Mouse (Mus musculus): ENCODE results near the gene Ccdc114.
"Not testable (repeated sequence)": the region's sequence is repeated elsewhere in the genome, so short reads cannot be mapped to it uniquely, and the experiment has no call there.

The Ccdc114 gene

DNA sequence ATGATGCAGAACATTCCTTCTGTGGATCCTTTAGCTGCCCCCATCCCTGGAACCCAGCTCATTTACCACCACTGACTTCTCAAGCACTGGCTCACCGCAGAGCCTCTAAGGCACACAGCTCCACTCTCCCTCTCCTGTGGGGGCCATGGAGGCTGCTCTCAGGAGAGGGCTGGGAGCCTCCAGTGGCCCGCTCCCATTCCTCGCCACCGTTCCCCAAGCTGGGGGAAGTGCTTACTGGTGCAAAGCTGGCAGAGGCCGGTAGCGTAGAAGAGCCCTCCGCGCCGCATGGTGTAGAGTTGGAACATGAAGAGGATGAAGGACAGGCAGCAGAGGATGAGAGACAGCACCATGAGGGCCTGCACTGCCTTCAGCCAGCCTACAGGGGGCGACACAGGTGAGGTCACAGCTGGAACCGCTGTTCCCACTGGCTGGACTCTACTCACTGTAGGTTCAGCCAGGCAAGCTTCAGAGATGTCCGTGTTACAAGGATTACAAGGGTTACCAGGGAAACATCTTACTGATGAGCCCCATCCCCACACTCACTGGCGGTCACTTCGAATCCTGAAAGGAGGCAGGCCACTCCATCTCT, 4.7 kb upstream of the Ccdc114 start:
- no peak for DNase-seq (ENCODE audit: low read depth)

DNA sequence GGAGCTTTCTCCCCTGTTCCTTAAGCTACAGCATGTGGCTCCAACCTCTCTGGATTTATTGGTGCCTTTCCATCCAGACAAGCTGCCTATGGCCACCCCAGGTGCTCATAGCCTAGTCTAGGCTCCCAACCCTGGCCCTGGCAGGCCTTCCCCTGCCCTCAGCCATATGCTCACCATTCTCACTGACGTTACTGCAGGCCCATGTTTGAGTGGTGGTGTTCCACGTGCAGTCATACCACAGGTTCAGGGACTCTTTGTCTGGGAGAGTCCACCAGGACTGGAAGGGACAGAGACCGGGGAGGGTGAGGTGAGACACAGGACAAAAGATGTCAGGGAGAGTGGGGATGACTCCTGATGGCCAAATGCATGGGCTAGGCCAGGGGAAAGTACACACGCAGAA, 4.1 kb upstream of the Ccdc114 start:
- DNase-seq (ENCODE audit: low read depth) = no peak

DNA sequence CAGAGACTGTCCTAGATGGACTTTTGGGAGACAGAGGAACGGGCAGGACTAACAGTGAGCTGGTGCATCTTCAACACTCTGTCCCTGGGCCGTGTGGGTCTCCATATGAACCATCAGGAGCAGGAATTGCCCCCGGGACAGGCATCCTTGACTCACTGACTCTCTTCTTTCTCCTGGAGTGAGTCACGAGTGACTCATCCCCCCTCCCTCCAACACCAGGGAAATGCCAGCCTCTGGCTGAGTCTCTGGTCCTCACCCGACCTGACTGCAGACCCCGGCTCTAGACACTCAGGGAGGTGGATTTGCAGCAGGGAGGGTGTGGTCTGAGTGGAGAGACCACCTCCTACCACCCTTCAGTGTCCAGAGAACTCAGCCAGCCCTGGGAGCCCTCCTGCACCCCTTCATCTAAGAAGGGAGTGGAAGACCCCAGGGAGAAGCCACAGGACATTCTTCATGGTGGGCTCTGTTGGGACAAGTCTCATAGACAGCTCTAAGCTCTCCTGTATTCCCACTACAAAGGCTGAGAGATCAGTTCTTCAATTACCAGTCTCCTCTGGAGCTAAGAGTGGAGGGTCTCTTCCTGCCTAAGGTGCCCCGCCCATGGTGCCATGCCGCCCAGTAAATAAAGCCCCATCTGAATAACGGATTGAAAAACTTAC, 3.2 kb upstream of the Ccdc114 start:
- peak; percentile 95 for DNase-seq (ENCODE audit: low read depth)

DNA sequence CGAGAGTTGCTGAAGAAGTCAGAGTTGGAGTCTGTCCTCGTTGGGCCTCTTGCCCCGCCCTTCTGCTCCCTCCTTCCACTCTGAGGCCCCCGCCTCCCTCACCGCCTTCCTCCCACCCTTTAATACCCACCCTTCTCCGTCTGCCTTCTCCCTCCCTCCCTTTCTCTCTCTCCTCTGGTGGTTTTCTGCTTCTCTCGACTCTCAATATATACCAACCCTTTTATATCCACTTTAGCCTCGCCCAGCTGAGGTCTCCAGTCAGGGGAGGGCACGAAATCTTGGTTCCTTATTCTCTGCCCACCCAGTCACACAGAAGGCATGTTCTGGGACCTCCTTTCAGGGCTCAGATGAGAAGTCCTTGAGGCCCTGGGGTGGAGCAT, 2.6 kb upstream of the Ccdc114 start, which contains the start of gene Emp3:
Gene Emp3, minus strand, starts transcription at position 163 of the 380 bp plus-strand sequence.
- peak; percentile 91 for DNase-seq (ENCODE audit: low read depth)

DNA sequence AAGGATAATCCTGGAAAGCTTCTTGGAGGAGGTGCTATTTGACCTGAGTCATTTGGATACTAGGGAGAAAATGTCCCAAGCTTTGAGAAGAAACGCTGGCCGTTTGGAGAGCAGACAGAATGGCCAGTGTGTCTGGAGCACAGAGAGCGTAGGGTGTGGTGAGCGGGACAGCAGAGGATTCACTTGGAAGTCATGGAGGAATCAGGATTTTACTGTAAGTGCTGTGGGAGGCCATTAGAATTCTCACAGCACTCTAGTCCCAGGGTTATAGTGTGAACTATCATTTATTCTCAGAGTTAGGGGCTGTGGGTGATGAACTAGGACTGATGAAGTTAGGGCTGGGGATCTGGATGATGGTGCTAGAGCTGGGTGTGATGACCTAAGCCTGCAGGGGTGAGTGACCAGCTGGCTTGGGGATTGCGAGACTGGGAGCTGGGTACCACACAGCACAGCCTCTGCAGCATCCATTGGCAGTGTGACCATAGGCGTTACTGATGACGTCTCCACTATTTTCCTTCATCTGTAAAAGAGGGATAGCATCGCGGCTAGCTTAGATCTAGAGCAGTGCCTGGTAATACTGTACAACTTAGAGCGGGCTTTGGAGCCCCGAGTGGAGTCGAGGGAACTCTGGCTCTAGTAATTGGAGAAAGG, 1.8 kb upstream of the Ccdc114 start:
- no peak for DNase-seq (ENCODE audit: low read depth)

DNA sequence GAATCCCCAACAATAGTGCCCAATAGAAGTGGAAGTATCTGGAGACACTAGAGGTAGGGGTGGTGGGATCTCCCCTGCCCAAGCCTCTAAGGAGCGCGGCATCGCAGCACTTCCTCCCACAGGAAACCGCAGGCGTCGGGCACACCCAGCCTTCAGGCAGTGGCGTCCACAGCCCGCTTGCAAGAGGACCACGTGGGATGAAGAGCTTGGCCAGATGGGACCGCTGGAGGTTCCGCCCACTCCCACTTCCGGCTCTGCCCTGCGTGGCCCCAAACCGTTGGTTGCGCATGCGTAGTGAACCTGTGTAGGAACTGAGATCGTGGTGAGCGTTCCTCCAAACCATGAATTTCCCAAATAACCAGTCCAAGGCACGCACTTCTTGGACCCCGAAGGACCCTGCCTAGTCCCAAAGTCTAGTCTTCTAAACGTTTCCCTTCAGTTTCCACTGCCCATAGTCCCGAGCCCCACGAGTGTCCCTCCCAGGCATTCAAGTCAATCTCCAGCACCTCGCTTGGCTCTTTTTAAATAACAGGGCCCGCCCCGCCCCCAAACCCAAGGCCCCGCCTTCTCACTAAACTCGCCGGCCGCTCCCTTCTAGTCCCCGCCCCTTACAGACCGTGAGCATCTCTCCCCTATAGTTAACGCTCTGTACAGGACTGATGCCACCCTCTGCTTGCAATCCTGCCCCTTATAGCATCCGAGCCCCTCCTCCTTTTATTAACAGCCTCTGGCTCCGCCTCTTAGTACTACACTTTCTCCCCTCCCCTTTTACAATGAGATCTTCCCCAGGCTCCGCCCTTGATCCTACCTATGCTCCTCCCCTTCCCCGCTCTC, 727 bp upstream of the Ccdc114 start:
- no peak for DNase-seq (ENCODE audit: low read depth)

DNA sequence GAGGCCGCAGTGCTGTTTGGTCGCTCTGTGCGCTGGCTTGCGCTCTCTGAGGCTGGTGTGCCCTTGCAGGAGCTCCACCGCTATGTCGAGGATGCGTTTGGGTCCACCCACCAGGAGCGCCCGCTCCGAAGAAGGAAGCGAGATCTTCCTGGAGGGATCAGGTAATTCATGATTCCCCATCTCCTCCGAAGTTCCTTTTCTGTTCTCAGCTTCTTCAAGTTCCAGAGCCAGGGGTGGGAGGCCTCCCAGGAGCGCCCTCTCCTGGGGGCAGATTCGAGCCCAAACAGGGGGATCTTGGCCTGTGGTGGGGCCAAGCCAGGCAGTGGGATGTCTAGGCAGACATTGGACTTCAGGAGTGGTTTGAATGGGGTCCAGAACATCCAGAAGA, 551 bp downstream of the Ccdc114 start:
- no peak for DNase-seq (ENCODE audit: low read depth)

DNA sequence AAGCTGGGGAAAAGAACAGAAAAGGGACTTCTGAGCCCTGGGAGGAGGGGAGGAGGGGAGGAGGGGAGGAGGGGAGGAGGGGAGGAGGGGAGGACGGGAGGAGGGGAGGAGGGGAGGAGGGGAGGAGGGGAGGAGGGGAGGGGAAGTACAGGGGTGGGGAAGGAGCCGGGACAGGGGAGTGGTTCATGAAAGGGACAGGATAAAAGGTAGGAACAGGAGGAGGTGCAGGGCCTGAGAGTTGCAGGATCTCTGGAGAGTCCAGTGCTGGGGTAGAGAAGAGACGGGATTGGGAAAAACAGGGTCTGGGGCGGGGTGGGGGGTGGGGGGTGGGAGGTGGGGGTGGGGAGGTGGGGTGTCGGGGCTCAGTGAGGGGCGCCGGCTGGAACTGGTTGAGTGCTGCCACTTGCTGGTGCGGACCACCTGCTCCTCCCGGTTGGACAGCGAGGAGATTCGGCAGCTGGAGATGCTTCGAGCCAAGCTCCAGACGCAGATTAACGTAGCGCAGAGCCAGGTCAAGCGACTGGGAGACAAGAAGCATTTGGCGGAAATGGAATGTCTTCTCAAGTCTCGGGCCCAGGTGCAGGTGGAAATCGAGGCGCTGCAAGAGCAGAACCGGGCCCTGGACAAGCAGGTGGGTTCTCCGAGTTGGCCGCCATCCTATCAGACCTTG, 4.9 kb downstream of the Ccdc114 start:
- no peak for DNase-seq (ENCODE audit: low read depth)

DNA sequence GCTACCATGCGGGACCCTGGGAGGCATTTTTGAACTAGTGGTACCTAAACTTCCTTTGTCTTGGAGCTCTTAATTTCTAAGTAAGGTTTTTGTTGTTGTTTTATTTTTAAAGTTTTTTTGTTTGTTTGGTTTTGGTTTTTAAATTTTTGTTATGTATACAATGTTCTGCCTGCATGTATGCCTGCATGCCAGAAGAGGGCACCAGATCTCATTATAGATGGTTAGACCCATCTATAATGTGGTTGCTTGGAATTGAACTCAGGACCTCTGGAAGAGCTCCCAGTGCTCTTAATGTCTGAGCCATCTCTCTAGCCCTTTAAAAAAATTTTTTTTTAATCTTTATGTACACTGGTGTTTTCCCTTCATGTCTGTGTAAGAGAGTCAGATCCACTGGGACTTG, 5.8 kb downstream of the Ccdc114 start:
- DNase-seq (ENCODE audit: low read depth) = peak; percentile 32

DNA sequence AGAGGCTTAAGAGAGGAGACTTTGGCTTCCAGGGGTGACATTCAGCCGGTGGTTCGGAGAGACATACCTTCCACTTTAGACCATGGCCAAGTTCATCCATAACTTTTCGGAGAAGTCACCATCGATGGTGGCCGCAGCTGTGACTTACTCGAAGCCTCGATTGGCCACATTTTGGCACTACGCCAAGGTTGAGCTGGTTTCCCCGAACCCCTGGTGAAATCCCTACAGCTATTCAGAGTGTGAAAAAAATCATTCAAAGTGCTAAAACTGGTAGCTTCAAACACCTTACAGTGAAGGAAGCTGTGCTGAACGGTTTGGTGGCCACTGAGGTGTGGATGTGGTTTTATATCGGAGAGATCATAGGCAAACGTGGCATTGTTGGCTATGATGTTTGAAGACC, 9.9 kb downstream of the Ccdc114 start:
- DNase-seq (ENCODE audit: low read depth) = not testable (repeated sequence)

DNA sequence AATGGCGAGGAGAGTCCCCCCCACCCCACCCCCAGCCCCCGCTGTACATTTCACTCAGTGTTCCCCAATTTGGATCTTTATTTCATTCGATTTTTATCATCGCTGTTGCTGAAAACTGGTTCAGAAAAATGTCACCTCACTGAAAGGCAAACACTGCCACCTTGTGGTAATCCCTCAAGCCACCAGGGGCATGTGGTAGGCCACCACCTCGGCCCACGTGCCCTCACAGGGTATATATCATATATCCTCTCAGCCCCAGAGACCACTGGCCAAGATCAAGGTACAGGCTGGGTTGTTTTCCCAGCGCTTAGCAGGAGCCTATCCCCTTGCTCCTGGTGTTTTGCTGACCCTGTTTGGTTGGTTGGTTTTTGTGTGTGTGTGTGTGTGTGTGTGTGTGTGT, 11.2 kb downstream of the Ccdc114 start:
- peak; percentile 89 for DNase-seq (ENCODE audit: low read depth)

DNA sequence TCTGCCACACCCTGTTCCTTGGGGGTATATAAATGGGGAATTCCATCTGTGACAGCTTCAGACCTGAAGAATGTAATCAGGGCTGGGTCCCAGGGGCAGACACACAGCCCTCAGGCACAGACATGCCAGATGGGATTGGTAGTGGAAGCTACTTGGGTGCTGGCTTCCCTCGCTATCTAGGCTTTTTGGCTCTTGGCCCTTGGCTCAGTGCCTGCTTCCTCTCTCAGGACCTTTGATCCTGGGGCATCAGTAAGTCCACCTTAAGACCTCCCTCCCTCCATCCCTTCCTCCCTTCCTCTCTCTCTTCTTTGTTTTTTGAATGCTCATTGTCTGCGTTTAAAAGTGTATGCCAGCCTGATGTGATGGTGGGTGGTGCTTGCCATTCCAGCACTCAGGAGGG, 16.0 kb downstream of the Ccdc114 start:
- no peak for DNase-seq (ENCODE audit: low read depth)

DNA sequence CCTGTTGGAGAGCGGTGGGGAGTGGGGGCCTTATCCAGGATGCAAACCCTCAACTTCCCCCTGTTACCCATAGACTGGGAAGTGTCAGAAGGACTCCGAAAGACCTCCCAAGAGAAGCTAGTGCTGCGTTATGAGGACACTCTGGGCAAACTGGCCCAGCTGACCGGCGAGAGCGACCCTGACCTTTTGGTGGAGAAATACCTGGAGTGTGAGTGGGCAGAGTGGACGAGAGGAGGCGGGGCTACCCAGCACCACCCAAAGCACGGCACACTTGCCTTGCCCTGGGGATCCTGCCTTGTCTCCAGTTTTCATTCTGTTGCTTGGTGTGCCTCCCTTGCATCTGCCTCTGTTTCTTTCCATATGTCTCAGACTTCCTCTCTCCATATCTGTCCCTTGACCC, 18.1 kb downstream of the Ccdc114 start:
- DNase-seq (ENCODE audit: low read depth) = no peak

DNA sequence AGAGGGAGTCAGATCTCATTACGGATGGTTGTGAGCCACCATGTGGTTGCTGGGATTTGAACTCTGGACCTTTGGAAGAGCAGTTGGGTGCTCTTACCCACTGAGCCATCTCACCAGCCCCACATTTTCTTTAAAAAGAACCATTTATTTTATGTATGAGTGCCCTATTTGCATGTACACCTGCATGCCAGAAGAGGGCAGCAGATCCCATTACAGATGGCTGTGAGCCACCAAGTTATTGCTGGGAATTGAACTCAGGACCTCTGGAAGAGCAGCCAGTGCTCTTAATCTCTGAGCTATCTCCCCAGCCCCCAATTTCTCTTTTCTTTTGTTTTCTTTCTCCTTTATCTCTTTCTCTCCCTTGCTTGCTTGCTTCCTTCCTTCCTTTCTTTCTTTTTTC, 19.4 kb downstream of the Ccdc114 start:
- DNase-seq (ENCODE audit: low read depth) = peak; percentile 48

DNA sequence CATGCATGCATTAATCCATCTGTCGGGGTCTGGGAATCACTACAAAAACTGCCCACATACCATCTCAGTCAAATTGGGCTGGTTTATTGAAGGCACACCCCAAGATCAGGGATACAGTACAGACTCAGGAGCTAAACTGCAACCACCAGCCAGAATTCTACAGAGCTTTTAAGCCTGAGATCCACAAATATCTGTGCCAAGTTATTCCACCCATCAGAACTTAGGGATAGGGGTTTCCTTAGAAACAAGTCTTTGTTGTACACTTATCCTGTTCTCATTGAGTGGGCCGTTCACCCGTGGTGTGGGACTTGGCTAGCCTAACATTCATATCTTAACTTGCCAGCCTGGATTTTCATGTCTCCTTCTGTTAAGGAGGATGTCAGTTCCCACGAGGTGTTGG, 25.2 kb downstream of the Ccdc114 start:
- DNase-seq (ENCODE audit: low read depth) = no peak

DNA sequence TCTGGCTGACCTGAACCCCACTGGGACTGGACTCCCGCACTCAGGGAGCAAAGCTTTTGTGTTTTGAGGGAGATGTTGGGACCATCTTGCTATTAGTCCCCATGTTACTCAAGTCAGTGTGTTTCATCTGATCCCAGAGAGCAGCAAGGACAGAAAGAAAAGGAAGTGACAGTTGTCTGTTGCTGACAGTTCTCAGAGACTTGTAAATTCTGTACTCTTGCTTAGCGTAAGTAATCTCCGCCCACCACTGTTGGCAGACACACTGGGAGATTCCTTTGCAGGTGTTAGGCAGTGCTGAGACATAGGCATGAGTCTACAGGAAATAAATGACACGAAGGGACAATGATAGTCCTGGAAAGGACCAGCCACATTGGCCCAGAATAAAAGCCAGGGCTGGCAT, 32.7 kb downstream of the Ccdc114 start:
- DNase-seq (ENCODE audit: low read depth) = no peak

DNA sequence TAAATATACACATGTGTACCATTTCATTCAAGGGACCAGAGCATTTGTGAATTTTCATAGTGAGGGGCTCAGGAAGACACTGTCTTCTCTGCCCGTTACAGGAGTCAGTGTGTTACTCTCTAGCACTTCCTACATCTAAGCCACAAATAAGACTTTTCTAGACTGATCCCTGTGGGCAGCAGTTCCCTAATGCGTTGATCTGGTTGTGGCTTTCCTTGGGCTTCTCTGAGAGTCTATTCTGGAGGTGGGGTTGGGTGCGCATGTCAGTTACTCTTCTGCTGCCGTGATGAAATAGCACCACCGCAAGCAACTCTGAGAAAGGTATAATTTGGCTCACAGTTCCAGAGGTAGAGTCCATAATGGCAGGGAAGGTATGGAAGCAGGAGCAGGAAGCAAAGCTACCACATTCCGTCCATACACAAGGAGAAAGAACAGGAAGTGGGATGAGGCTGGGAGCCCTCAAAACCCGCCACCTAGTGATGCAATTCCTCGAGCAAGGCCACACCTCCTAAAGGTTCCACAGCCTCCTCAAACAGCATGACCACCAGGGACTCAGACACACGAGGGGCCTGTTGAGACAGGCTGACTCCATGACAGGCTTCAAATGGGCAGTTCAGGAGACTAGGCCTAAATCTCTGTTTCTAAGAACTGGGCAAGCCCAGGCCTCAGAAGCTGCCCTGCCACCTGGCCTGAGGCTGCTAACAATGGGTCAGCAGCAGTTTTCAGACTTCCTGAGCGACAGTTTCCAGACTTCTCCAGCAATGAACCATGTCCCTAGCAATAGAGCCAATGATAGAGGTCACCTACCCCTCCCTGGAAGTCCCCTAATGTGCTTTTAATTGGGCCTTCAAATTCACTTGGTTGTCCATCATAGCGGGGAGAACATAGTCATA, 48.2 kb downstream of the Ccdc114 start:
- peak; percentile 14 for DNase-seq (ENCODE audit: low read depth)

DNA sequence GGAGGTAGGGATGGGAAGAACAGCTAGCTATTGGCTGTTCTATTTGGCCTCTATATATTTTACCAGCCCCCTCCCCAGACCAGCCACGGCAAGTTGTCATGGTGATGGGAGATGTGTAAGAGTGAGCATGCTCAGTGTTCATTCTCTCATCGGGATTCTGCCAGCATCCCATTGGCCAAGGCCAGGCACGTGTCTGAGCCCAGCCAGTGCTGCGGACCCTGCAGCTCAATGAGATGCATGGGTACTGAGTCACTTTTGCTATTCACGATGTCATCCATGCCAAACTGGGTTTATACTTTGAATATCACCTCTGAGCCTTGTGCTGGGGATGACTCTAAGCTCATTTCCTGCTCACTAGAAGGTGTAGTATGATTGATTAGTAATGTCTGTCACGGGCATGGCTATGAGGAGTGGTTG, 49.4 kb downstream of the Ccdc114 start:
- DNase-seq (ENCODE audit: low read depth) = peak; percentile 7

DNA sequence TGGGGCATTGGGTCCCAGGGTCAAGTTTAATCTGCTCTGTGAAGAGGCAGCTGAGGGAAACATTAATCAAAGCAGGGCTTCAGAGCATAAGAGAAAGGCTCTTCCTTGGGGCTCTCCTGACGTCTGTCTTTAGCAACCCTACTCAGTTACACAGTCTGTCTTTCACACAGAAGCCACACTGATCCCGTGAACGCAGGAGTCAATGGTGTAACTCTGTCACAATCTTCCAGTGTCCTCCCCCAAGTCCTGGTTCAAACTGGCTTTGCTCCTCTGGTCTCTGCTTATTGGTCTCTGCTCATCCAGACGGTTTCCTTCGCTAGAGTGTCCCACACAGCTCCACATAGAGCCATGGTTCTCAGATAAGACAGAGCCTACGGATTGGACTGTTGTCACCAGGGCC, 50.2 kb downstream of the Ccdc114 start:
- DNase-seq (ENCODE audit: low read depth) = no peak

DNA sequence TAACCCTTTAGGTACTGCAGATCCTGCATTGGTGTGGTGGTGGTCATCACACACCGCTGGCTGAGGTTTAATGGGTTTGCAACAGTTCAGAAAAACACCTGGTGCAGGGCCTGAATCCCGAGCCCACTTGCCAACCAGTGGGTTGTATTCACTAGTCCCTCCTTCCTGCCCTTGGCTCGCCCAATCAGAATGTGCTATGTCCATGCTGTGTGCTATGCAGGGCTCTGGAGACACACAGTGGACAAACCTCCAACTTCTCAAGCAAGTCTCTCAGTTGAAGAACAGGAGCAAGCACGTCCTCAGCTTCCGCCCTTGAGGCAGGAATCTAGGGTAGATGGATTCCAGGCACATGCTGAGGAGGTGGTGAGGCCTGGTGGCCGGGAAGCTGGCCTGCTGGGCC, 50.6 kb downstream of the Ccdc114 start:
- DNase-seq (ENCODE audit: low read depth) = peak; percentile 31

DNA sequence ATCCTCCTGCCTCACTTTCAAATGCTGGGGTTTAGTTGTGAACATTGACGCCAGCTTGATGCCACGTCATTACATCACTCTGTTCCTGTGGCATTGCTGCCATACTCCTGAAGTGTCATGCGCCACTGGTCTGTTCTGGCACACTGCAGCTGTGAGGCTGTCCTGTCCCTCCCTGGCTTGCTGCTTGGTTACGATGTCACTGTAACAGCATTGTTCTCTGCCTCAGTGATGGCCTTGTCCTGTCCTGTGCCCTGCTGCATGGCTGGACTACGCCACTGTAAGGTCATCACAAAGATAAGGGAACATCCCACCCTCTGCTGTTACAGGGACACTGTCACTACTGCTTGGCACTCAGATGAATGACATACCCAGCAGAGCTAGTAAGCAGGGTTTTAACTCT, 57.7 kb downstream of the Ccdc114 start:
- no peak for DNase-seq (ENCODE audit: low read depth)
